Mouse (Mus musculus) erythroblast, embryonic 14.5 days (primary cell): ENCODE data around the gene Pik3r1.

ENCODE experiments used
- GATA1 ChIP-seq: IDR thresholded peaks from 2 replicates; pipeline ENCODE4 v1.6.1; 2012; ENCODE audit warnings: low read length, inconsistent platforms, mixed read lengths
- TAL1 ChIP-seq: IDR thresholded peaks from 3 replicates; pipeline ENCODE4 v1.6.1; 2012; ENCODE audit warnings: low read length, inconsistent platforms, mixed read lengths

GRCm38 (mm10) chr13:101662900-101663299 lies 105.1 kb downstream of the Pik3r1 start:
- TF ChIP-seq GATA1, result no peak
- no peak for TF ChIP-seq TAL1
